Mouse (Mus musculus) bone marrow macrophage, adult 2 months (primary cell): ENCODE results near the gene Dpy19l1. TPM values are rescaled to one million over a fixed set of nuclear protein-coding genes. Genes with fewer than 3 reads are reported as not detected.

Experiments
- H3K27ac ChIP-seq: 2 replicates; pipeline ENCODE4 v1.5.1; 2012; ENCODE audit warnings: low read depth, low read length; ENCODE audit not compliant: insufficient read depth
- H3K4me1 ChIP-seq: 2 replicates; pipeline ENCODE4 v1.6.1; 2012; ENCODE audit warnings: low read length; ENCODE audit not compliant: control insufficient read depth, insufficient read depth
- H3K4me3 ChIP-seq: 2 replicates; pipeline ENCODE4 v1.5.1; 2012; ENCODE audit warnings: mild to moderate bottlenecking, low read length, moderate library complexity; ENCODE audit not compliant: insufficient read depth
- CTCF ChIP-seq: IDR thresholded peaks from 2 replicates; pipeline ENCODE4 v1.5.1; 2012; ENCODE audit warnings: low read depth, mild to moderate bottlenecking, low read length, moderate library complexity
- POLR2A ChIP-seq: IDR thresholded peaks from 2 replicates; pipeline ENCODE4 v1.6.1; 2012; ENCODE audit warnings: mild to moderate bottlenecking, low read depth, low read length, borderline replicate concordance
- polyA plus RNA-seq: library from polyadenylated mRNA; stranded (reverse); fragments of >200 nt; gene quantifications from 2 replicates; pipeline ENCODE4 v1.2.4, GENCODE M21; 2012; ENCODE audit not compliant: missing spikeins, insufficient read depth, insufficient read length

Dpy19l1 gene
- polyA plus RNA-seq, 1 experiment: 26.0 TPM

- TF ChIP-seq POLR2A (no peak), CTCF (no peak)
- H3K4me1 ChIP-seq: no peaks in the 10 kb centered on the region
- no peak overlapping the region for H3K27ac ChIP-seq
- no peak overlapping the region for H3K4me3 ChIP-seq
These were observed 79.7 kb downstream of the Dpy19l1 start for GRCm38 (mm10) chr9:24423241-24423640.

GRCm38 (mm10) chr9:24421888-24422287 is 81.1 kb downstream of the Dpy19l1 start:
- Histone ChIP-seq H3K4me3 (no peak overlapping the region), H3K4me1 (no peaks in the 10 kb centered on the region), H3K27ac (no peak overlapping the region)
- no peak for TF ChIP-seq POLR2A
- no peak for TF ChIP-seq CTCF

- no peaks in the 10 kb centered on the region for H3K4me1 ChIP-seq
- no peak overlapping the region for H3K4me3 ChIP-seq
- no peak overlapping the region for H3K27ac ChIP-seq
- TF ChIP-seq CTCF (no peak), POLR2A (no peak)
These were observed 81.7 kb downstream of the Dpy19l1 start for GRCm38 (mm10) chr9:24421221-24421620.

GRCm38 (mm10) chr9:24420144-24420543 is 82.8 kb downstream of the Dpy19l1 start:
- Histone ChIP-seq H3K27ac (no peak overlapping the region), H3K4me1 (no peaks in the 10 kb centered on the region), H3K4me3 (no peak overlapping the region)
- TF ChIP-seq POLR2A: no peak
- no peak for TF ChIP-seq CTCF

- Histone ChIP-seq H3K4me3 (no peak overlapping the region), H3K4me1 (no peaks in the 10 kb centered on the region), H3K27ac (no peak overlapping the region)
- TF ChIP-seq CTCF (no peak), POLR2A (no peak)
These were observed 84.7 kb downstream of the Dpy19l1 start for GRCm38 (mm10) chr9:24418281-24418680.

- H3K4me1 ChIP-seq: no peaks in the 10 kb centered on the region; the same call in 1 of the 2 replicates
- H3K4me3 ChIP-seq: no peak overlapping the region
- no peak for TF ChIP-seq POLR2A
- no peak for TF ChIP-seq CTCF
- H3K27ac ChIP-seq: no peak overlapping the region
These were observed 91.5 kb downstream of the Dpy19l1 start for GRCm38 (mm10) chr9:24411483-24411882.

- H3K4me3 ChIP-seq: no peak overlapping the region
- no peak overlapping the region for H3K27ac ChIP-seq
- TF ChIP-seq POLR2A (no peak), CTCF (no peak)
- H3K4me1 ChIP-seq: no peaks in the 10 kb centered on the region; the same call in 1 of the 2 replicates
These were observed 92.5 kb downstream of the Dpy19l1 start for GRCm38 (mm10) chr9:24410439-24410838.

GRCm38 (mm10) chr9:24407992-24408391 is 94.9 kb downstream of the Dpy19l1 start:
- no peaks in the 10 kb centered on the region; the same call in 1 of the 2 replicates for H3K4me1 ChIP-seq

GRCm38 (mm10) chr9:24394146-24394545 is 108.8 kb downstream of the Dpy19l1 start:
- Histone ChIP-seq H3K27ac (no peak overlapping the region), H3K4me3 (no peak overlapping the region), H3K4me1 (peaks cover 8% of the 10 kb centered on the region)
- TF ChIP-seq CTCF (no peak), POLR2A (no peak)

More at GRCm38 (mm10) chr9:24407992-24408391, 94.9 kb downstream of the Dpy19l1 start:
- TF ChIP-seq POLR2A (no peak), CTCF (no peak)
- Histone ChIP-seq H3K27ac (no peak overlapping the region), H3K4me3 (no peak overlapping the region)

- H3K4me1 ChIP-seq: peaks cover 13% of the 10 kb centered on the region
- H3K27ac ChIP-seq: no peak overlapping the region
- TF ChIP-seq POLR2A (no peak), CTCF (no peak)
- no peak overlapping the region for H3K4me3 ChIP-seq
These were observed 112.1 kb downstream of the Dpy19l1 start for GRCm38 (mm10) chr9:24390807-24391370.
